Mouse (Mus musculus) megakaryocyte progenitor cell, adult 5-6 weeks (primary cell): ENCODE data around the gene Atf2. TPM values are rescaled to one million over a fixed set of nuclear protein-coding genes. Genes with fewer than 3 reads are reported as not detected.
"Not testable (repeated sequence)": the region's sequence is repeated elsewhere in the genome, so short reads cannot be mapped to it uniquely, and the experiment has no call there.

Experiments used
- ATAC-seq: replicated peaks from 2 replicates; pipeline ENCODE4 v1.8.0; 2016; ENCODE audit warnings: mild to moderate bottlenecking, moderate TSS enrichment, inconsistent platforms; ENCODE audit not compliant: poor library complexity
- total RNA-seq, 2 experiments: library from RNA; stranded (forward) in 1 of 2; stranded (reverse) in 1 of 2; fragments of 157-497, 149-512 nt in 1 of 2; fragments of 200-1000 nt in 1 of 2; gene quantifications; 2 replicates each; pipeline versions ENCODE4 v1.2.3 to v1.2.4; 2015 to 2017

Gene Atf2
- total RNA-seq (2015) = 112 and 126 TPM in 2 replicates
- total RNA-seq (2017) = 35.8 and 51.8 TPM in 2 replicates

GRCm38 (mm10) chr2:73892464-73893296, at the start of gene Atf2:
Atf2 (minus strand) TSS chr2:73892639.
- ATAC-seq = peak; percentile 93

- ATAC-seq = no peak
Observed at GRCm38 (mm10) chr2:73941281-73941680, 48.8 kb upstream of the Atf2 start.

- ATAC-seq = no peak
Observed at GRCm38 (mm10) chr2:73940471-73940870, 48.0 kb upstream of the Atf2 start.

DNA sequence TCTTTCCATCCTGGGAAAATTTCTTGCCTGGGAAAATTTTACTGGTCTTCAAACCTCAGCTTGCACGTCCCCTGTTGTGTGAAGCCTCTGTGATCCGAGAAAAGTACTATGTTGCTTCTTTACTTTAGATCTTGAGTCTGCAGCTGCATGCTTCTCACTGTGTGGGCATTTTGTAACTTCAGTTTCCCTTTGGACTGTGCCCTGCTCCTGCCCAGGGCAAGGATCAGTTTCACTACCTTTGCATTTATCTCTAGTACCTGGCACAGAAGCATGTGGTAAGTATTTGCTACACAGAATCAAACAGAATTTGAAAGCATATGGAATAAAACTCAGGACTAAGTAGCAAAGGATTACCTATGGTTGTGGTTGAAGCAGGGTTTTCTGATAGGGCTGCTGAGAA, 46.5 kb upstream of the Atf2 start:
- ATAC-seq = no peak

- ATAC-seq = no peak
Observed at GRCm38 (mm10) chr2:73932676-73933313, 40.4 kb upstream of the Atf2 start.

DNA sequence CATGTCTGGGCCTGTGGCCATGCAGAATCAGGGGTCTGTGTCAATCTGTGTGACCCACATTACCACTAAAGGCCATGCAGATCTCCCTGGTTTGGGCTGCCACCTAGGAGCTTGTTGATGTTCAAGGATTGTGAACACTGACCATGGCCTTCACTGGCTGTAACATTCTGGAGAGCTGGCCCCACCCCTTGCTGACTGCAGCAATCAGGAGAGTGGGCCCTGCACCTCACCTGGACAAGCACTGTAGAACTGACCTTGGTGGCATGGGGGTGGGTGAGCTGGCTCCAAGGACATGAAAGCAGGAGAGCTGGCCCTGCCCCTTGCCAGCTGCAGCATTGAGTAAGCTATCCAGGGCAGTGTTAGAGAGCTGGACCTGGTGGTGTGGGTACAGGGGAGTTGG, 35.3 kb upstream of the Atf2 start:
- ATAC-seq = no peak

DNA sequence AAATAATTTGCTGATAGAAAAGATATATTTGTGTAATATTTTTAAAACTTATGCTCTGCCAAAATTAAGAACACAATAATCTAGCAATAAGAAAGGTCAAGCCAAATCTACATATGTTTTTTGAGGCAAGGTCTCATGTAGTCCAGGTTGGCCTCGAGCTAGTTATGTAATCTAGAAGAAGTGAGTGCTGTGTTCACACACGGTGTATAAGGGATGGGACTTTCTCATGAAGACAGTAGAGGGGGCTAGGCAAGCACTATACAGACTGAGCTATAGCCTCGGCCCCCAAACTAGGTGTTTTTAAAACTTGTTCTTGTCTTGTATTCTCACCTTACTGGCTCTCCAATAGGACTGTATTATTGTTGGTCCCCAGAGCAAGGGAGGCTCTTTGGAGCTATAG, 33.1 kb upstream of the Atf2 start:
- no peak for ATAC-seq

GRCm38 (mm10) chr2:73925089-73925488, 32.6 kb upstream of the Atf2 start:
- peak; percentile 76 for ATAC-seq

- no peak for ATAC-seq
Observed at GRCm38 (mm10) chr2:73919642-73920041, 27.2 kb upstream of the Atf2 start.

- ATAC-seq = 0 out of 2 replicates have a peak, but pooled peaks have one; percentile 9
Observed at GRCm38 (mm10) chr2:73912264-73912663, 19.8 kb upstream of the Atf2 start.

DNA sequence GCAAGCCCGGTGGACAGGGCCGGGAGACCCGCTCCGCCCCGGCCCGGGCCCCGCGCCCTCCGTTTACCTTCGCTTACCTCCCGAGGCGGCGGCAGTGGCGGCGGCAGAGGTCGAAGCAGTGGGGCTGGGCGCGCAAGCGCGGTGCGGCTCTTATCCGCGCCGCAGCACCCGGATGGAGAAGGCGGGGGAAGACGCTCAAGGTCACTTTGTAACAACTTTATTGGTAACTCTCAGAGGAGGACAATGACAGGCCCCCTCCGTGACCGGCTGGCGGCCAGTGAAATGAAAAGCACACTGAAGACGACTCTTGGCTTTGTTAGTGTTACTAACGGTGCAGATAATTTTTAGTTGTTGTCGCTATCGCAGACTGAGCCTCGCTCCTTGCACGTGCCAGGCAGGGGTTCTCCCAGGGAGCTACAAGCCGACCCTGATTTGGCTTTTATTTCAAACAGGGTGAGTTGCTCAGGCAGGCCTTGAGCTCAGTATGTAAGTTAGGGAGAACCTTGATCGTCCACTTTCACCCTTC, 18.8 kb upstream of the Atf2 start, which contains the start of gene Atp5g3:
Gene Atp5g3 (minus strand): TSS at position 152 of the 526 bp plus-strand sequence.
- ATAC-seq = peak; percentile 95

DNA sequence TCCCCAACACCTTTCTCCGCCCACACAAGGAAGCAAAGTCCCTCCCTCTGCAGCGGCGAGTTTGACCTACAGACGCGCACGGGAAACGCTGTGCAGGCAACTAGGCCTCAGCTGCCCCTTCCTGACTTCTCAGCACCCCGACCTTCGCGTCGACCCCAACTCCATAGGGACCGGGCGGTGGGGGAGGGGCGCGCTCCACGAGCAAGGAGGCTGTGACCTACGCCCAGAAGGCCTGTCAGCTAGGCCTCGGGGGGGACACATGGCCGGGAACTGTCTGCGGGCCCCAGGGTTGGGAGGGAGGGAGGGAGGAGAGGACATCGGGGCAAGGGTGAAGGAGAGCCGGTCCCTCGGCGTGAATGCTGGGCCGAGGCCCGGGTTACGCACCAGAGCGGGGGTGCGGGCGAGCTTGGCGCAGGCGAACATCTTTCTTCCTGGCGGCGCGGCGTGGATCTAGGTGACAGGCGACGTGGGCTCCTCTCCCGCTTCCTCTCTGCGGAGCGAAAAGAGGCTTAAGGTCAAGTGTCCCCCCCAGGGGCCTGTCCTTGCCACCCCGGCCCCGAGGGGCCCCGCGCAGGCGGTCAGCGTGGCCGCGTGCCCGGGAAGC, 18.2 kb upstream of the Atf2 start:
- peak; percentile 42 for ATAC-seq

DNA sequence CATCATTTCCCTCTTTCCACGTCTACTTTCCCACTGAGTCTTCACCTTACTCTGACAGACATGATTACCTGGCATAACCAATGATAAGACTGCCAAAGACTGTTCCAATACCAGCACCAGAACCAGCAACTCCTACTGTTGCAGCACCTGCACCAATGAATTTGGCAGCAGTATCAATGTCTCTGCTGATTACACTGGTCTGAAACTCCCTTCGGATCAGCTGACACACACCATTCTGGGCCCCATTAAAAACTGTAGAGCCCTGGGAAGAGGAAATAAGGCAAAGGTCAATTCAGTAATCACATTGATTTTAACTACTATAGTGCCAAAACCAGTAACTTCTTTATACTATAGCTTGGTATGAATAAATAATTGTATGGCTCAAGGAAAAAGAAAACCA, 16.7 kb upstream of the Atf2 start:
- ATAC-seq = no peak

DNA sequence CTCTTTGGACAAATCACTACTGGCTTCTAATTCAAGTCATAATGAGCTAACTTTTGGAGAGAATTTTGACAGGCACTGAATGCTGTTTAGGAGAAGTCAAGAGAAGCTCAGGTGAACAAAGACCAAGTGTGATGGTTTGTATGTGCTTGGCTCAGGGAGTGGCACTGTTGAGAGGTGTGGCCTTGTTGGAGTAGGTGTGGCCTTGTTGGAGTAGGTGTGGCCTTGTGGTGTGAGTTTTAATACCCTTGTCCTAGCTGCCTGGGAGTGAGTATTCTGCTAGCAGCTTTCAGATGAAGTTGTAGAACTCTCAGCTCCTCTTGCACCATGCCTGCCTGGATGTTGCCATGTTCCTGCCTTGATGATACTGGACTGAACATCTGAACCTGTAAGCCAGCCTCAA, 12.2 kb upstream of the Atf2 start:
- not testable (repeated sequence) for ATAC-seq

DNA sequence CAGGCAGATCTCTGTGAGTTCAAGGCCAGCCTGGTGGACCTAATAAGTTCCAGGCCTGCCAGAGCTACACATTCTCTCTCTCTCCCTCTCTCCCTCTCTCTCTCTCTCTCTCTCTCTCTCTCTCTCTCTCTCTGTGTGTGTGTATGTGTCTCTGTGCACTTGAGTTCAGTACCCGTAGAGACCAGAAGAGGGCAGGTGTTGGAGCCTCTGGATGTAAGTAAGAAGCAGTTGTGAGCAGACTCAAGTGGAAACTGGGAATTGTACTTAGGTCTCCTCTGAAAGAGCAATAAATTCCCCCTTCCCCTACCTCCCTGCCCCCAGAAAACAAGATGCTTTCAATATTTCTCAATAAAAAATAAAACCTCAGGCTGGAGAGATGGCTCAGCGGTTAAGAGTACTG, 11.1 kb upstream of the Atf2 start:
- ATAC-seq = peak; percentile 39; the same call in 1 of the 2 replicates

- ATAC-seq = 0 out of 2 replicates have a peak, but pooled peaks have one; percentile 34
Observed at GRCm38 (mm10) chr2:73902328-73902727, 9.9 kb upstream of the Atf2 start.

GRCm38 (mm10) chr2:73901169-73901568, 8.7 kb upstream of the Atf2 start:
- no peak for ATAC-seq

DNA sequence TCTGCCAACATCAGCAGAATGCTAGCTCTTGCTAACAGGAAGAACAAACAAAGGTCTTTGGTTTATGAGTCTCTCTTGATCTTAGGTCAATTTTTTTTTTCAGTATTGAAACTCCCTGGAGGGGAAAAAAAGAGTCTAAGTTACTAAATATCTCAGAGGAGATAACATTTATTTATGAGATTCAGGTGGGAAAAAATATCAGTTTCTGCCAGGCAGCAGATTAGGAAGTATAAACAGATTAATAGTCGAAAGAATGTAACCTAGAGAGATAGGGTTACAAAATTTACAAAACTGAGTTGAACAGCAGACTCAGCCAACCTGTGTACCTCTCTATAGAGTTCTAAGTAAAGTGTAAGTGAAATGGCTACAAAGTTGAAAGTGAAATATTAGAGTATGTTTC, 7.9 kb upstream of the Atf2 start:
- no peak for ATAC-seq

DNA sequence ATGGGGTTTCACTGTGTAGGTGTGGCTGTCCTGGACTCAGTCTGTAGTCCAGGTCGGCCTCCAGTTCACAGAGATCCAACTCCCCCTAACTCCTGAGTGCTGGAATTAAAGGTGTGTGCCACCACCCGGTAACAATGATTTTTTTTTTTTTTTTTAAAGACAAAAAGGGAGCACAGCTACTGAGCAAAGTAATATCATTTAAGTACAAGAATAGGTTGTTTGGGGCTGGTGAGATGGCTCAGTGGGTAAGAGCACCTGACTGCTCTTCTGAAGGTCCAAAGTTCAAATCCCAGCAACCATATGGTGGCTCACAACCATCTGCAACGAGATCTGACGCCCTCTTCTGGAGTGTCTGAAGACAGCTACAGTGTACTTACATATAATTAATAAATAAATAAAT, 4.5 kb upstream of the Atf2 start:
- ATAC-seq = not testable (repeated sequence)

GRCm38 (mm10) chr2:73893473-73894270, 1.2 kb upstream of the Atf2 start:
- ATAC-seq = no peak
